Mouse (Mus musculus) spleen, postnatal 4 days (tissue): ENCODE data around the gene Vmn2r13.
"Not testable (repeated sequence)": the region's sequence is repeated elsewhere in the genome, so short reads cannot be mapped to it uniquely, and the experiment has no call there.

Source experiments
- DNase-seq, 2 experiments: peaks; one replicate each; pipeline ENCODE4 v3.0.0; 2022; ENCODE audit warnings: low spot score in 2 of 2

The Vmn2r13 gene

DNA sequence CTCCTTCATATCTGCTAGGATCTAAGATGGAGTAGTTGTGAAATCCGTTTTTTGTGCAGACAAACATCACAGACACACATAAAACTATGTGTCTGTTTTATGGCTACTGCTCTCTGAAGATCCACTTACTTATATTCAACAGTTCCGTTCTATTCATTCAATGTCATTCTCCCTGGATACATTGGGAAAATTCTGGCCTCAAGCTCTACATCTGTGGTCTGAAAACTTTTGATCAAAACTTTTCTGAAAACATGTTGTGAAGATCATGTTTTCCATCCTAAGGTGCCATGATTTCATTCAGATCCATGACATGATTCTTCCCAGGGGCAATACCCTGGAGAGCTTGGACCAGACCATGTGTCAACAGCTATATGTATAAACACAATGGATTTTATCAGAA lies at the start of gene Vmn2r13:
Gene Vmn2r13, minus strand, starts transcription at position 101 of the 400 bp plus-strand sequence.
- DNase-seq: not testable (repeated sequence)

- no peak for DNase-seq
These were observed 32.6 kb upstream of the Vmn2r13 start, which contains the start of gene Vmn2r14 for GRCm38 (mm10) chr5:109224608-109225007. Vmn2r14 (minus strand) TSS chr5:109224708.

DNA sequence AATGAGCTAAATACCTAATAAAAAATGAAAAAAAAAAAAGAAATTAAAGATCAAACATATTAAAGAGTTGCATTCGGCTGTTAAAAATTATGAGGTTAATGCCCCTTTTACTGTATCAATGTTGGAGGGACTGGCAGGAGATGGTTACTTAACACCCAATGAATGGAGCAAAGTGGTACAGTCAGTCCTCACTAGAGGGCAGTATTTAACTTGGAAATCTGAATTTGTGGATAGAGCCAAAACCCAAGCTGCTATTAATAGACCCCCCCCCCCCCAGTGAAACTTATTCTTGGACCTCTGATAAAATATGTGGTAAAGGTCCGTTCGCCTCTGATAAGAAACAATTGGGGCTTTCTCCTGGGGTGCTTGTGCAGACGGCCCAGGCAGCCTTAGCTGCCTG lies 25.1 kb downstream of the Vmn2r13 start:
- not testable (repeated sequence) for DNase-seq

DNA sequence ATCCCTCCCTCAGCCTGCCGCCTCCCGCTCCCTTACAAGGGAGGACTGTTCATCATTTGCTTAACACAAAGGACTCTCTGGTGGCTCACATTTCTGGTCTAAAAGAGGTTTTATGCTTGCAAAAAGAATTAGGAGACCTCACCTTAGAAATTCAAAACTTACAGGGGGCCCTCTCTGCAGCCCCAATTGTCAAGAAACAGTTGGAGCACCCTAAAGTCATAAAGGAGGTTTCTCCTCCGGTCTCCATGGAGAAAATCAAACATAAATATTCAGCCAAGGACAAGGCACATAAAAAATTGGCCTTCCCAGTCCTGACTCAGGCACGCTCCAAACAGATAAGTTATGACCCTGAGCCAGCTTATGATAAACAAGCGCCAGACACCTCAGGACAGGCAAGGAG lies 31.9 kb downstream of the Vmn2r13 start:
- DNase-seq: no peak

GRCm38 (mm10) chr5:109159576-109159975 lies 32.4 kb downstream of the Vmn2r13 start:
- not testable (repeated sequence) for DNase-seq

GRCm38 (mm10) chr5:109158488-109159485 lies 33.2 kb downstream of the Vmn2r13 start:
- not testable (repeated sequence) for DNase-seq

DNA sequence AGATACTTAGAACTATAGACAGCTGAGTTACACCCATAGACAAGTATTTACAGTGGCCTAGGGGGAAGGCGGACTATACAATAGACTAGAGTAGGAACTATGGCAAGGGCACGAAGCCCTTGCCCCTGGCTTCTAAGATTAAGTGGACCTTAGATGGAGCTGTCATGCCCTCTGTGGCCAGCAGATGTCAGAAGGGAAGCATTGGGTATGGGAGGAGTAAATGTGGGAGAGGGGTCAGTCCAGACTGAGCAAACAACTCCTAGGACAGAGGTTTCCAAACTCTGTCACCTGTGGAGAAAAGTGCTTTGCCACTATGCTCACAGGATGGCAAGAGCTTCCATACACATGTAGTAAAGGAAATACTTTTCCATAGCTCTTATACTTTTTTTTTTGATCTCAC lies 52.5 kb downstream of the Vmn2r13 start:
- no peak for DNase-seq

DNA sequence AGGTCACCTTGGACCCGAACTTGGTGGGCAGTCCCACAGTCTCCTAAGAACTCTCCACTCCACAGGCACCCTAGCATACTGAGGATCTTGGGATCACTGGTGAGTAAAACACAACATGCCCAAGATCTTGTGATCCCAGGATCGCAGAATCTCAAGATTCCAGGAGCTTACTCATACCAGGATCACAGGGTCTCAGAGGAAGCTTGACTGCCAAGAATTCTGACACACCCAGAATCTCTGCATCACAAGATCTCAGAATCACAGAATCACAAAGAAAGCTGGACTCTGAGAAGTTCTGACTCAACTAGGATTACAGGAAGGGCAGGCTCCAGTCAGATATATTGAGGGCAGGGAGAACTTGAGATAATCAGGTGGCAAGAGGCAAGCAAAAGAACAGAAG lies 55.3 kb downstream of the Vmn2r13 start:
- DNase-seq: no peak
